Mouse (Mus musculus): Measurements from ENCODE around the gene Mitd1. TPM values are rescaled to one million over a fixed set of nuclear protein-coding genes. Genes with fewer than 3 reads are reported as not detected.

Mitd1 gene
- polyA plus RNA-seq, 1 experiment from 2014 or later = 25.4 TPM

DNA sequence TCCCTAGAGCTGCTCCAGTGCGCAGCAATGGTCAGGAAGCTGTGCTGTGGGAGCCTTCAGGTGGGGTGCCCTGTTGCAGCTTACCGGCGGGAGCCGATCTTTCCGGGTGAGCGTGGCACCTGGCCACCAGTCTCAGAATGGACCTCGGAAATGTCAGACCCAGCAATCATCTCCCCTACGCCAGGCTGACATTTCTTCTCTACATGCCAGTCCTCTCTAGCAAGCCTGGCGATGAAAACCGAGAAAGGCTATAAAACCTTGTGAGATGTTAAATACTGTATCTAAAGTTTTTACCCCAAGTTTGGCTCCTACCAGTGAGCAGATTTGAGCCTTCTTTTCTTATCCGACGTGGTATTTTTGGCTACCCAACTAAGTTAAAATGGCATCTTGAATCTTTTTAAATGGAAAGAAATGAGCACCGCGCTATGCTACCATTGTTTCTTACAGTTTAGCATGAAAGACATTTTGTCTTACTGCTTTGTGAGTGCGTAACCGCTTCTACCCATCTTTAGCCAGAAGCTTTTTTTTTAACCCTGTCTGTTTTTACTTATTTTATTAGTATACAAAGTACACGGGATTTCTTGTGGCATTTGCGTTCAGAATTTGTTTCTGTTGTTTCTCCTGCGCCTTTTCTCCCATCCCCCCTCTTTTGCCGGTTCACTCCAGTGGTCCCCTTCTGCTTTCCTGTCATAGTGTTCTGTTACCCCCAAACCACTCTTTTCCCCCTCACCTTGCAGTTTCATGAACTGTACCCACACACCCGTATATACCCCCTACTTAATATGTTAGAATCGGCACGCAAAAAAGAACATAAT is 24.6 kb downstream of the Mitd1 start:
- Histone ChIP-seq H3K27me3 (ENCODE audit: insufficient read depth, low read length) (no peaks in the 10 kb centered on the region), H3K9ac (ENCODE audit: low read depth, low read length) (peak overlapping the region; percentile 61), H3K9me3 (replicated peaks; ENCODE audit: low read length) (no peaks in the 10 kb centered on the region), H3K4me3 (replicated peaks; ENCODE audit: low read depth, low read length) (peak overlapping the region; percentile 59), H3K36me3 (ENCODE audit: insufficient read depth, low read length) (no peaks in the 10 kb centered on the region), H3K4me1 (replicated peaks; ENCODE audit: insufficient read depth, low read length) (no peaks in the 10 kb centered on the region), H3K4me2 (ENCODE audit: low read length) (peak overlapping the region; percentile 79), H3K27ac (peak overlapping the region; percentile 89)
- 10% methylated on average over 23 of the region's 23 CpGs for WGBS
- DNase-seq (ENCODE audit: low spot score) (peak; percentile 40), ATAC-seq (replicated peaks; ENCODE audit: low FRiP score, low read depth) (no peak)
- no peak for TF ChIP-seq CTCF (IDR thresholded peaks at IDR 0.05; ENCODE audit: low read depth)

- Histone ChIP-seq H3K4me2 (ENCODE audit: low read length) (peak overlapping the region; percentile 79), H3K4me3 (replicated peaks; ENCODE audit: low read depth, low read length) (peak overlapping the region; percentile 59), H3K4me1 (replicated peaks; ENCODE audit: insufficient read depth, low read length) (no peaks in the 10 kb centered on the region), H3K27me3 (ENCODE audit: insufficient read depth, low read length) (no peaks in the 10 kb centered on the region), H3K9me3 (replicated peaks; ENCODE audit: low read length) (no peaks in the 10 kb centered on the region), H3K36me3 (ENCODE audit: insufficient read depth, low read length) (no peaks in the 10 kb centered on the region), H3K27ac (peak overlapping the region; percentile 89), H3K9ac (ENCODE audit: low read depth, low read length) (peak overlapping the region; percentile 61)
- WGBS = under 1% methylated on average over 90 of the region's 90 CpGs
- peak; percentile 99 for ATAC-seq (replicated peaks; ENCODE audit: low FRiP score, low read depth)
- peak; percentile 99 for DNase-seq (ENCODE audit: low spot score)
- peak; percentile 65 for TF ChIP-seq CTCF (IDR thresholded peaks at IDR 0.05; ENCODE audit: low read depth)
These were observed 25.5 kb downstream of the Mitd1 start for GRCm38 (mm10) chr1:37864511-37865400.

DNA sequence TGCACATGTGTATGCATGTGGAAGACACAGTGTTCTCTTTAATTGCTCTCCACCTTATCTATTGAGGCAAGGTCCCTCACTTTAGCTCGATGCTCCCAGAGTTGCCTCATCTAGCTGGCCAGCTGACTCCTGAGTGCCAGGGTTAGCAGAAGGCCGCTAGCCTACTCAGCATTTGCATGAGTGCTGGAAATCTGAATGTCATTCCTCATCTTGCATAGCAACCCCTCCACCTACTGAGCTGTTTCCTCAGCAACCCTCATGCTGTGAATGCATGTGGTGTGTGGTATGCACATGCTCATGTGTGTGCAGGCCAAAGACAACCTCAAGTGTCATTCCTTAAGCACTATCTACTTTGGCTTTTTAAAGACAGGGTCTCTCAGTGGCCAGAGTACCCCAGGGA is 39.5 kb downstream of the Mitd1 start:
- TF ChIP-seq CTCF (IDR thresholded peaks at IDR 0.05; ENCODE audit: low read depth) = no peak
- Histone ChIP-seq H3K4me3 (replicated peaks; ENCODE audit: low read depth, low read length) (no peak overlapping the region), H3K27me3 (ENCODE audit: insufficient read depth, low read length) (no peaks in the 10 kb centered on the region), H3K9ac (ENCODE audit: low read depth, low read length) (no peak overlapping the region), H3K9me3 (replicated peaks; ENCODE audit: low read length) (no peaks in the 10 kb centered on the region), H3K4me1 (replicated peaks; ENCODE audit: insufficient read depth, low read length) (no peaks in the 10 kb centered on the region), H3K27ac (no peak overlapping the region), H3K36me3 (ENCODE audit: insufficient read depth, low read length) (no peaks in the 10 kb centered on the region), H3K4me2 (ENCODE audit: low read length) (no peak overlapping the region)
- no peak for ATAC-seq (replicated peaks; ENCODE audit: low FRiP score, low read depth)
- 84% methylated on average over 2 of the region's 2 CpGs for WGBS
- DNase-seq (ENCODE audit: low spot score) = no peak

GRCm38 (mm10) chr1:37846878-37847277 is 43.3 kb downstream of the Mitd1 start:
- DNase-seq (ENCODE audit: low spot score) (no peak), ATAC-seq (replicated peaks; ENCODE audit: low FRiP score, low read depth) (no peak)
- H3K4me1 ChIP-seq (replicated peaks; ENCODE audit: insufficient read depth, low read length) = no peaks in the 10 kb centered on the region
- no peaks in the 10 kb centered on the region for H3K36me3 ChIP-seq (ENCODE audit: insufficient read depth, low read length)
- H3K27me3 ChIP-seq (ENCODE audit: insufficient read depth, low read length) = no peaks in the 10 kb centered on the region
- 77% methylated on average over 8 of the region's 8 CpGs for WGBS
- TF ChIP-seq CTCF (IDR thresholded peaks at IDR 0.05; ENCODE audit: low read depth) = no peak
- no peak overlapping the region for H3K27ac ChIP-seq
- no peak overlapping the region for H3K9ac ChIP-seq (ENCODE audit: low read depth, low read length)
- no peak overlapping the region for H3K4me3 ChIP-seq (replicated peaks; ENCODE audit: low read depth, low read length)
- no peak overlapping the region for H3K4me2 ChIP-seq (ENCODE audit: low read length)
- H3K9me3 ChIP-seq (replicated peaks; ENCODE audit: low read length) = no peaks in the 10 kb centered on the region

GRCm38 (mm10) chr1:37831681-37832080 is 58.5 kb downstream of the Mitd1 start:
- no peaks in the 10 kb centered on the region for H3K36me3 ChIP-seq (ENCODE audit: insufficient read depth, low read length)
- 48% methylated on average over 2 of the region's 2 CpGs for WGBS
- TF ChIP-seq CTCF (IDR thresholded peaks at IDR 0.05; ENCODE audit: low read depth) = no peak

More at GRCm38 (mm10) chr1:37831681-37832080, 58.5 kb downstream of the Mitd1 start:
- no peak overlapping the region for H3K27ac ChIP-seq
- no peaks in the 10 kb centered on the region for H3K9me3 ChIP-seq (replicated peaks; ENCODE audit: low read length)
- DNase-seq (ENCODE audit: low spot score) (no peak), ATAC-seq (replicated peaks; ENCODE audit: low FRiP score, low read depth) (no peak)
- no peaks in the 10 kb centered on the region for H3K27me3 ChIP-seq (ENCODE audit: insufficient read depth, low read length)
- H3K4me3 ChIP-seq (replicated peaks; ENCODE audit: low read depth, low read length) = no peak overlapping the region
- no peak overlapping the region for H3K4me2 ChIP-seq (ENCODE audit: low read length)
- H3K9ac ChIP-seq (ENCODE audit: low read depth, low read length) = no peak overlapping the region
- no peaks in the 10 kb centered on the region for H3K4me1 ChIP-seq (replicated peaks; ENCODE audit: insufficient read depth, low read length)

Other genes starting within 250 kb of the Mitd1 start
- gene 2010300C02Rik, start 170.3 kb downstream of the Mitd1 start, polyA plus RNA-seq (2015; fragmentation: Nextera tagmentation; extraction: Ambion mirVana) = 2.1 and 2.4 TPM in 2 replicates
- gene Tsga10, start 24.0 kb downstream of the Mitd1 start, polyA plus RNA-seq (2015; fragmentation: Nextera tagmentation; extraction: Ambion mirVana) = 4.9 and 5.3 TPM in 2 replicates
- 10.0 and 10.6 TPM in 2 replicates for gene Lipt1, start 18.7 kb downstream of the Mitd1 start, polyA plus RNA-seq (2015; fragmentation: Nextera tagmentation; extraction: Ambion mirVana)
- gene Mrpl30, start 66 bp upstream of the Mitd1 start, polyA plus RNA-seq (2015; fragmentation: Nextera tagmentation; extraction: Ambion mirVana) = 295 and 316 TPM in 2 replicates
- not detected in 2 replicates for gene Lyg2, start 26.1 kb upstream of the Mitd1 start, polyA plus RNA-seq (2015; fragmentation: Nextera tagmentation; extraction: Ambion mirVana)
- not detected in 2 replicates for gene Lyg1, start 67.3 kb upstream of the Mitd1 start, polyA plus RNA-seq (2015; fragmentation: Nextera tagmentation; extraction: Ambion mirVana)
- 135 and 140 TPM in 2 replicates for gene Txndc9, start 107.5 kb upstream of the Mitd1 start, polyA plus RNA-seq (2015; fragmentation: Nextera tagmentation; extraction: Ambion mirVana)
- gene Eif5b, start 107.6 kb upstream of the Mitd1 start, polyA plus RNA-seq (2015; fragmentation: Nextera tagmentation; extraction: Ambion mirVana) = 21.8 and 22.3 TPM in 2 replicates
- 12.5 and 13.9 TPM in 2 replicates for gene Rev1, start 239.4 kb upstream of the Mitd1 start, polyA plus RNA-seq (2015; fragmentation: Nextera tagmentation; extraction: Ambion mirVana)